Mouse (Mus musculus) olfactory bulb, adult 2 months (tissue): ENCODE data around the gene Tmem160.

Source experiments
- CTCF ChIP-seq: fragments of 200-500 bp; IDR thresholded peaks from 2 replicates; pipeline ENCODE4 v1.5.1; 2012; ENCODE audit warnings: low read depth, mild to moderate bottlenecking, low read length, moderate library complexity; ENCODE audit not compliant: insufficient read depth
- POLR2A ChIP-seq: fragments of 200-500 bp; IDR thresholded peaks from 2 replicates; pipeline ENCODE4 v1.6.1; 2012; ENCODE audit warnings: mild to moderate bottlenecking, low read depth, low read length, moderate library complexity; ENCODE audit not compliant: insufficient read depth

- TF ChIP-seq CTCF = no peak
- no peak for TF ChIP-seq POLR2A
Observed at GRCm38 (mm10) chr7:16460566-16460965, 8.0 kb downstream of the Tmem160 start.
